In the genomic region with DNA sequence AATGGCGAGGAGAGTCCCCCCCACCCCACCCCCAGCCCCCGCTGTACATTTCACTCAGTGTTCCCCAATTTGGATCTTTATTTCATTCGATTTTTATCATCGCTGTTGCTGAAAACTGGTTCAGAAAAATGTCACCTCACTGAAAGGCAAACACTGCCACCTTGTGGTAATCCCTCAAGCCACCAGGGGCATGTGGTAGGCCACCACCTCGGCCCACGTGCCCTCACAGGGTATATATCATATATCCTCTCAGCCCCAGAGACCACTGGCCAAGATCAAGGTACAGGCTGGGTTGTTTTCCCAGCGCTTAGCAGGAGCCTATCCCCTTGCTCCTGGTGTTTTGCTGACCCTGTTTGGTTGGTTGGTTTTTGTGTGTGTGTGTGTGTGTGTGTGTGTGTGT, we compare ENCODE assay signal across 8 mouse cellular contexts. TPM values are rescaled to one million over a fixed set of nuclear protein-coding genes. Genes with fewer than 3 reads are reported as not detected.
DNase-seq lines count a peak whose midpoint lies in the region; ATAC-seq and TF ChIP-seq lines count a peak whose summit lies in the region.

No protein-coding gene starts in this region.

- no peak overlapping the region for H3K4me3 ChIP-seq in MEL (ENCODE audit: control insufficient read depth in 1 of 2, insufficient read depth in 1 of 2, low read depth in 2 of 2, low read length in 2 of 2)
- H3K4me3 ChIP-seq in heart, postnatal 0 days (ENCODE audit: low read depth, low read length), result no peak overlapping the region

- TF ChIP-seq EP300 in MEL (IDR thresholded peaks at IDR 0.05; ENCODE audit: low read depth in 1 of 2, low read length in 2 of 2), result no peak
- TF ChIP-seq EP300 in heart, postnatal 0 days (IDR thresholded peaks at IDR 0.05; ENCODE audit: low read depth), result no peak

- peak; percentile 75 for TF ChIP-seq RAD21 in MEL (IDR thresholded peaks at IDR 0.05; ENCODE audit: low read depth, low read length)

- 19% methylated on average over 7 of the region's 7 CpGs for WGBS in heart, postnatal 0 days

- no peak for TF ChIP-seq POLR2A in MEL (IDR thresholded peaks at IDR 0.05; ENCODE audit: control insufficient read depth in 1 of 2, insufficient read depth in 1 of 2, low read depth in 1 of 2, low read length in 2 of 2, poor library complexity in 1 of 2)

- ATAC-seq in heart, postnatal 0 days (ENCODE audit: insufficient read depth, low read depth), result 0 out of 2 replicates have a peak, but pooled peaks have one; percentile 41

- no peak overlapping the region for H3K4me2 ChIP-seq in heart, postnatal 0 days (ENCODE audit: low read depth, low read length)

- TF ChIP-seq CTCF in MEL (IDR thresholded peaks at IDR 0.05 in 2 of 3, conservative IDR thresholded peaks at IDR 0.05 in 1 of 3; ENCODE audit: control insufficient read depth in 1 of 3, insufficient read depth in 1 of 3, low read depth in 2 of 3, low read length in 3 of 3, poor library complexity in 1 of 3, severe bottlenecking in 1 of 3), result peak; percentile 54 to 75 (median 71)
- TF ChIP-seq CTCF in heart, postnatal 0 days (IDR thresholded peaks at IDR 0.05; ENCODE audit: low read depth), result peak; percentile 78

- DNase-seq in layer of hippocampus, adult 11-12 months (ENCODE audit: low spot score), result peak; percentile 71
- no peak for DNase-seq in layer of hippocampus, adult 9-10 months (ENCODE audit: low spot score)
- DNase-seq in MEL (ENCODE audit: low read depth, low spot score), result peak; percentile 79
- DNase-seq in cerebellum, postnatal 36 days, result peak; percentile 64 to 66
- no peak for DNase-seq in heart, postnatal 0 days (ENCODE audit: low spot score)
- DNase-seq in layer of hippocampus, postnatal 10 days (ENCODE audit: low spot score in 2 of 2), result peak; percentile 62 to 68
- DNase-seq in mesoderm, embryonic 11.5 days (ENCODE audit: low read depth, low spot score), result peak; percentile 80
- peak; percentile 73 for DNase-seq in testis, postnatal 10 days (ENCODE audit: low spot score)

- H3K79me2 ChIP-seq in MEL (ENCODE audit: control insufficient read depth, insufficient read depth, low read length, poor library complexity), result no peaks in the 10 kb centered on the region

- no peaks in the 10 kb centered on the region for H3K27me3 ChIP-seq in MEL (ENCODE audit: control insufficient read depth in 1 of 2, insufficient read depth in 2 of 2, low read length in 2 of 2)
- H3K27me3 ChIP-seq in heart, postnatal 0 days (ENCODE audit: control insufficient read depth, insufficient read depth, low read length), result no peaks in the 10 kb centered on the region

- H3K36me3 ChIP-seq in MEL (ENCODE audit: control insufficient read depth in 1 of 2, insufficient read depth in 2 of 2, low read length in 2 of 2), result 0 out of 4 replicates have a peak, but pooled peaks cover 0 to 2% of the 10 kb centered on the region in 2 experiments
- no peaks in the 10 kb centered on the region for H3K36me3 ChIP-seq in heart, postnatal 0 days (replicated peaks; ENCODE audit: control insufficient read depth, insufficient read depth, low read length)

- no peaks in the 10 kb centered on the region for H3K4me1 ChIP-seq in MEL (ENCODE audit: control insufficient read depth in 1 of 2, insufficient read depth in 2 of 2, low read length in 2 of 2)
- no peaks in the 10 kb centered on the region for H3K4me1 ChIP-seq in heart, postnatal 0 days (ENCODE audit: control insufficient read depth, insufficient read depth)

- no peaks in the 10 kb centered on the region for H3K9me3 ChIP-seq in MEL (replicated peaks; ENCODE audit: insufficient read depth, low read length)
- H3K9me3 ChIP-seq in heart, postnatal 0 days (replicated peaks; ENCODE audit: control insufficient read depth, low read length), result no peaks in the 10 kb centered on the region; the same call in 1 of the 2 replicates

- 0 out of 2 replicates have a peak overlapping the region, but pooled peaks have one; percentile 35 for H3K9ac ChIP-seq in MEL (ENCODE audit: control insufficient read depth, low read depth, low read length, poor library complexity, severe bottlenecking)
- H3K9ac ChIP-seq in heart, postnatal 0 days (replicated peaks; ENCODE audit: low read depth, low read length), result no peak overlapping the region

- H3K27ac ChIP-seq in MEL (ENCODE audit: control insufficient read depth, low read depth, low read length), result no peak overlapping the region
- H3K27ac ChIP-seq in heart, postnatal 0 days (ENCODE audit: low read depth), result no peak overlapping the region

TF ChIP-seq in MEL, 35 proteins besides CTCF, POLR2A, EP300 and RAD21 (continues in another document):
- TF ChIP-seq POLR2AphosphoS2 (IDR thresholded peaks at IDR 0.05; ENCODE audit: low read length), result no peak
- peak; percentile 60; the same call in 1 of the 2 replicates for TF ChIP-seq MAX (IDR thresholded peaks at IDR 0.05; ENCODE audit: low read length)
- TF ChIP-seq MEF2A (IDR thresholded peaks at IDR 0.05; ENCODE audit: extremely low read depth, insufficient replicate concordance, low read depth, low read length, poor library complexity, severe bottlenecking), result no peak
- no peak for TF ChIP-seq POLR2AphosphoS5 (IDR thresholded peaks at IDR 0.05; ENCODE audit: borderline replicate concordance, low read depth, low read length)
- TF ChIP-seq ZC3H11A (IDR thresholded peaks at IDR 0.05; ENCODE audit: low read depth, low read length), result peak; percentile 57
- TF ChIP-seq CHD2 (IDR thresholded peaks at IDR 0.05; ENCODE audit: low read length), result no peak
- TF ChIP-seq E2F4 (IDR thresholded peaks at IDR 0.05; ENCODE audit: borderline replicate concordance, low read depth, low read length), result no peak
- no peak for TF ChIP-seq HCFC1 (IDR thresholded peaks at IDR 0.05; ENCODE audit: low read depth, low read length)
- no peak for TF ChIP-seq TAL1 (IDR thresholded peaks at IDR 0.05; ENCODE audit: low read length)
- TF ChIP-seq GABPA (IDR thresholded peaks at IDR 0.05; ENCODE audit: low read depth, low read length), result no peak
- TF ChIP-seq SMC3 (IDR thresholded peaks at IDR 0.05; ENCODE audit: low read depth, low read length), result peak; percentile 71
- no peak for TF ChIP-seq UBTF (IDR thresholded peaks at IDR 0.05; ENCODE audit: borderline replicate concordance, insufficient read depth, low read depth, low read length)
- peak; percentile 89 for TF ChIP-seq MYC (IDR thresholded peaks at IDR 0.05; ENCODE audit: low read depth, low read length)
- no peak for TF ChIP-seq ZKSCAN1 (IDR thresholded peaks at IDR 0.05; ENCODE audit: low read depth, low read length)
- TF ChIP-seq BHLHE40 (IDR thresholded peaks at IDR 0.05; ENCODE audit: borderline replicate concordance, low read depth, low read length), result no peak
- peak; percentile 45; the same call in 1 of the 2 replicates for TF ChIP-seq SIN3A (IDR thresholded peaks at IDR 0.05; ENCODE audit: low read length)
- TF ChIP-seq NELFE (IDR thresholded peaks at IDR 0.05; ENCODE audit: low read depth, low read length), result no peak
- no peak for TF ChIP-seq TCF12 (IDR thresholded peaks at IDR 0.05; ENCODE audit: low read depth, low read length)
- TF ChIP-seq JUND (IDR thresholded peaks at IDR 0.05; ENCODE audit: low read depth, low read length), result no peak
- TF ChIP-seq ZNF384 (IDR thresholded peaks at IDR 0.05; ENCODE audit: low read depth, low read length), result no peak
- TF ChIP-seq ETS1 (IDR thresholded peaks at IDR 0.05; ENCODE audit: low read depth, low read length), result no peak
- TF ChIP-seq CHD1 (IDR thresholded peaks at IDR 0.05; ENCODE audit: low read depth, low read length), result no peak

RNA-seq across cellular contexts. Expression of a gene that starts 11.2 kb away (rescaled TPM):
- 0.15 TPM in 1 of 2 replicates, not detected in the other for total RNA-seq in MEL (2012; rRNA removed)
- under 1 TPM in 1 of 2 experiments, not detected in 1; 0.24 TPM for polyA plus RNA-seq in MEL (2012; ENCODE audit: insufficient read depth in 1 of 2, insufficient read length in 2 of 2, low read depth in 1 of 2, low replicate concordance in 2 of 2, missing spikeins in 1 of 2)
- 1.2 and 1.7 TPM in 2 replicates for total RNA-seq in heart, postnatal 0 days (2014; rRNA removed; ENCODE audit: low replicate concordance)
- polyA plus RNA-seq in heart, postnatal 0 days (2015; fragmentation: Nextera tagmentation; extraction: Ambion mirVana), result 2.2 and 2.9 TPM in 2 replicates
- total RNA-seq in layer of hippocampus, postnatal 10 days (2021), result 1 to 10 TPM; 4.2 to 5.3 TPM

RNA-seq across cellular contexts. Expression of a gene that starts 13.9 kb away (rescaled TPM):
- total RNA-seq in MEL (2012; rRNA removed), result 65.1 and 75.0 TPM in 2 replicates
- 100 to 1,000 TPM in 1 of 2 experiments, not detected in 1; 111 TPM for polyA plus RNA-seq in MEL (2012; ENCODE audit: insufficient read depth in 1 of 2, insufficient read length in 2 of 2, low read depth in 1 of 2, low replicate concordance in 2 of 2, missing spikeins in 1 of 2)
- 43.4 and 46.1 TPM in 2 replicates for total RNA-seq in heart, postnatal 0 days (2014; rRNA removed; ENCODE audit: low replicate concordance)
- polyA plus RNA-seq in heart, postnatal 0 days (2015; fragmentation: Nextera tagmentation; extraction: Ambion mirVana), result 73.0 and 75.6 TPM in 2 replicates
- 1 to 10 TPM; 6.2 TPM for total RNA-seq in layer of hippocampus, postnatal 10 days (2021)

RNA-seq across cellular contexts. Expression of a gene that starts 38.4 kb away (rescaled TPM):
- 10.1 and 10.7 TPM in 2 replicates for total RNA-seq in MEL (2012; rRNA removed)
- 10 to 100 TPM in 1 of 2 experiments, not detected in 1; 20.1 TPM for polyA plus RNA-seq in MEL (2012; ENCODE audit: insufficient read depth in 1 of 2, insufficient read length in 2 of 2, low read depth in 1 of 2, low replicate concordance in 2 of 2, missing spikeins in 1 of 2)
- 94.0 and 124 TPM in 2 replicates for total RNA-seq in heart, postnatal 0 days (2014; rRNA removed; ENCODE audit: low replicate concordance)
- 11.7 and 12.0 TPM in 2 replicates for polyA plus RNA-seq in heart, postnatal 0 days (2015; fragmentation: Nextera tagmentation; extraction: Ambion mirVana)
- total RNA-seq in layer of hippocampus, postnatal 10 days (2021), result 10 to 100 TPM; 23.9 TPM

RNA-seq across cellular contexts. Expression of a gene that starts 38.6 kb away (rescaled TPM):
- total RNA-seq in MEL (2012; rRNA removed), result 0.33 and 0.46 TPM in 2 replicates
- polyA plus RNA-seq in MEL (2012; ENCODE audit: insufficient read depth in 1 of 2, insufficient read length in 2 of 2, low read depth in 1 of 2, low replicate concordance in 2 of 2, missing spikeins in 1 of 2), result 1 to 10 TPM in 1 of 2 experiments, not detected in 1; 1.1 TPM
- 0.27 TPM in 1 of 2 replicates, not detected in the other for total RNA-seq in heart, postnatal 0 days (2014; rRNA removed; ENCODE audit: low replicate concordance)
- polyA plus RNA-seq in heart, postnatal 0 days (2015; fragmentation: Nextera tagmentation; extraction: Ambion mirVana), result 0.58 and 0.71 TPM in 2 replicates
- total RNA-seq in layer of hippocampus, postnatal 10 days (2021), result under 1 TPM in 1 of 2 experiments, not detected in 1; 0.40 TPM

RNA-seq across cellular contexts. Expression of a gene that starts 56.9 kb away (rescaled TPM):
- total RNA-seq in MEL (2012; rRNA removed), result 0.16 and 0.19 TPM in 2 replicates
- under 1 TPM in 1 of 2 experiments, not detected in 1; 0.57 TPM for polyA plus RNA-seq in MEL (2012; ENCODE audit: insufficient read depth in 1 of 2, insufficient read length in 2 of 2, low read depth in 1 of 2, low replicate concordance in 2 of 2, missing spikeins in 1 of 2)
- total RNA-seq in heart, postnatal 0 days (2014; rRNA removed; ENCODE audit: low replicate concordance), result 1.0 and 3.1 TPM in 2 replicates
- 0.12 and 0.16 TPM in 2 replicates for polyA plus RNA-seq in heart, postnatal 0 days (2015; fragmentation: Nextera tagmentation; extraction: Ambion mirVana)
- total RNA-seq in layer of hippocampus, postnatal 10 days (2021), result 10 to 100 TPM; 32.1 to 33.4 TPM

Comparison
In these comparisons a context has a peak if more than half of its experiments do, and no peak if none do; other contexts are left out.
1. DNase-seq: peak in layer of hippocampus, adult 11-12 months (single experiment), MEL (single experiment), cerebellum, postnatal 36 days (2 of 2), layer of hippocampus, postnatal 10 days (2 of 2), mesoderm, embryonic 11.5 days (single experiment) and testis, postnatal 10 days (single experiment); none in layer of hippocampus, adult 9-10 months (single experiment) and heart, postnatal 0 days (single experiment).